ENCODE assay signal across 10 mouse cellular contexts in genomic region chr9:75626308-75626604, GRCm38 (mm10). TPM values are rescaled to one million over a fixed set of nuclear protein-coding genes. Genes with fewer than 3 reads are reported as not detected.
DNase-seq lines count a peak whose midpoint lies in the region; ATAC-seq and TF ChIP-seq lines count a peak whose summit lies in the region.
"Had no signal": no experiment of that assay in that cellular context is flagged by ENCODE, and none has a peak within 500 bp of the region (broad histone marks: within the 10 kb centered on the region; RNA-seq: fewer than 3 reads in every experiment).

No protein-coding gene starts in this region.

- H3K4me3 ChIP-seq in heart, embryonic 12.5 days = peak overlapping the region; percentile 63
- H3K4me3 ChIP-seq in C2C12 (ENCODE audit: insufficient read depth, poor library complexity, severe bottlenecking) = peak overlapping the region; percentile 34
- peak overlapping the region; percentile 63 for H3K4me3 ChIP-seq in forebrain, embryonic 12.5 days (replicated peaks)
- peak overlapping the region; percentile 65 for H3K4me3 ChIP-seq in liver, embryonic 12.5 days

- no peaks in the 10 kb centered on the region for H3K9me3 ChIP-seq in heart, embryonic 12.5 days (replicated peaks)
- no peaks in the 10 kb centered on the region for H3K9me3 ChIP-seq in forebrain, embryonic 12.5 days
- H3K9me3 ChIP-seq in liver, embryonic 12.5 days (replicated peaks) = no peaks in the 10 kb centered on the region
- H3K9me3 ChIP-seq: G1E had no signal

- ATAC-seq in heart, embryonic 12.5 days (ENCODE audit: insufficient number of reproducible peaks, low FRiP score) = no peak
- no peak for ATAC-seq in forebrain, embryonic 12.5 days (ENCODE audit: low FRiP score)
- no peak; the same call in 1 of the 2 replicates for ATAC-seq in liver, embryonic 12.5 days
- no peak for ATAC-seq in monocyte, adult 5-6 weeks (replicated peaks; ENCODE audit: insufficient number of reproducible peaks, low FRiP score, low TSS enrichment, poor library complexity, severe bottlenecking)
- no peak for ATAC-seq in activated CD4-positive, CD25-positive, alpha-beta regulatory T cell, adult 4 months
- ATAC-seq in megakaryocyte progenitor cell, adult 5-6 weeks (replicated peaks; ENCODE audit: poor library complexity) = no peak; the same call in 1 of the 2 replicates

- peaks cover 25% of the 10 kb centered on the region for H3K79me2 ChIP-seq in C2C12 (ENCODE audit: control insufficient read depth, insufficient read depth)

- no peak for TF ChIP-seq CTCF in C2C12 (IDR thresholded peaks at IDR 0.05; ENCODE audit: control insufficient read depth, insufficient read depth, insufficient read length)

- H3ac ChIP-seq in C2C12 (ENCODE audit: control insufficient read depth, insufficient read length, low read depth) = no peak overlapping the region

- 0 out of 2 replicates have a peak, but pooled peaks cover 3% of the 10 kb centered on the region for H3K27me3 ChIP-seq in heart, embryonic 12.5 days (replicated peaks)
- H3K27me3 ChIP-seq in C2C12 (ENCODE audit: control insufficient read depth, insufficient read depth, insufficient read length) = no peaks in the 10 kb centered on the region
- H3K27me3 ChIP-seq in forebrain, embryonic 12.5 days = peaks cover 16% of the 10 kb centered on the region
- peaks cover 37% of the 10 kb centered on the region for H3K27me3 ChIP-seq in liver, embryonic 12.5 days (replicated peaks)

- peaks cover 5% of the 10 kb centered on the region for H3K79me3 ChIP-seq in C2C12 (ENCODE audit: low read depth)

- peak overlapping the region; percentile 87 for H3K4me2 ChIP-seq in heart, embryonic 12.5 days
- peak overlapping the region; percentile 86 for H3K4me2 ChIP-seq in forebrain, embryonic 12.5 days
- H3K4me2 ChIP-seq in liver, embryonic 12.5 days = peak overlapping the region; percentile 87

- 1% methylated on average over 14 of the region's 14 CpGs for WGBS in heart, embryonic 12.5 days
- WGBS in forebrain, embryonic 12.5 days = 2% methylated on average over 14 of the region's 14 CpGs
- 1% methylated on average over 14 of the region's 14 CpGs for WGBS in liver, embryonic 12.5 days (ENCODE audit: insufficient replicate concordance)

- peak overlapping the region; percentile 76 for H3K9ac ChIP-seq in heart, embryonic 12.5 days
- peak overlapping the region; percentile 82 for H3K9ac ChIP-seq in forebrain, embryonic 12.5 days
- H3K9ac ChIP-seq in liver, embryonic 12.5 days = peak overlapping the region; percentile 65

- DNase-seq in heart, adult 8-10 months (ENCODE audit: low spot score) = no peak

- H3K27ac ChIP-seq in heart, embryonic 12.5 days (ENCODE audit: poor library complexity, severe bottlenecking) = peak overlapping the region; percentile 49
- peak overlapping the region; percentile 83 for H3K27ac ChIP-seq in forebrain, embryonic 12.5 days
- H3K27ac ChIP-seq in liver, embryonic 12.5 days = peak overlapping the region; percentile 49; the same call in 1 of the 2 replicates

- no peaks in the 10 kb centered on the region for H3K36me3 ChIP-seq in heart, embryonic 12.5 days
- no peaks in the 10 kb centered on the region for H3K36me3 ChIP-seq in C2C12 (ENCODE audit: control insufficient read depth, insufficient read depth)
- H3K36me3 ChIP-seq in forebrain, embryonic 12.5 days (replicated peaks) = no peaks in the 10 kb centered on the region
- no peaks in the 10 kb centered on the region for H3K36me3 ChIP-seq in liver, embryonic 12.5 days
- H3K36me3 ChIP-seq: G1E had no signal

- peaks cover 4% of the 10 kb centered on the region; the same call in 1 of the 2 replicates for H3K4me1 ChIP-seq in heart, embryonic 12.5 days (replicated peaks)
- peaks cover 14% of the 10 kb centered on the region for H3K4me1 ChIP-seq in forebrain, embryonic 12.5 days
- H3K4me1 ChIP-seq in liver, embryonic 12.5 days = peaks cover 8% of the 10 kb centered on the region; the same call in 1 of the 2 replicates

TF ChIP-seq in C2C12, 6 proteins besides CTCF, POLR2A, EP300 and RAD21:
- TF ChIP-seq MYOD1 (IDR thresholded peaks at IDR 0.05; ENCODE audit: control insufficient read depth, insufficient read length, low read depth) (no peak), CEBPB (IDR thresholded peaks at IDR 0.05; ENCODE audit: low read depth) (no peak), MAX (IDR thresholded peaks at IDR 0.05) (no peak), FOSL1 (IDR thresholded peaks at IDR 0.05; ENCODE audit: insufficient read depth, low read length, poor library complexity, severe bottlenecking) (no peak), USF1 (IDR thresholded peaks at IDR 0.05; ENCODE audit: low read depth) (no peak), MYOG (IDR thresholded peaks at IDR 0.05; ENCODE audit: control insufficient read depth, extremely low read depth, insufficient read length) (no peak)

RNA-seq across cellular contexts. Expression of gene Lysmd2, which starts 0.7 kb away (rescaled TPM):
- 17.8 and 18.8 TPM in 2 replicates for polyA plus RNA-seq in heart, embryonic 12.5 days (2016; fragmentation: Nextera tagmentation; extraction: Ambion mirVana)
- total RNA-seq in heart, adult 8-10 months (2022) = 10 to 100 TPM in 2 of 4 experiments, 1 to 10 TPM in 2; 7.6 to 11.7 (median 9.2) TPM
- polyA plus RNA-seq in C2C12 (2012; fragmentation: generic; extraction: Trizol) = 11.1 TPM
- polyA plus RNA-seq in forebrain, embryonic 12.5 days (2016; fragmentation: Nextera tagmentation; extraction: Ambion mirVana) = 13.8 and 15.5 TPM in 2 replicates
- 6.0 and 6.4 TPM in 2 replicates for polyA plus RNA-seq in liver, embryonic 12.5 days (2016; fragmentation: Nextera tagmentation; extraction: Ambion mirVana)
- 1.9 to 4.1 TPM (median 3.0 TPM) in 3 replicates for total RNA-seq in monocyte, adult 5-6 weeks (2017)
- polyA plus RNA-seq in activated CD4-positive, CD25-positive, alpha-beta regulatory T cell, adult 4 months (2017; shearing (Covaris generic)) = 1 to 10 TPM; 3.8 to 5.4 TPM
- 3.1 and 4.6 TPM in 2 replicates for total RNA-seq in megakaryocyte progenitor cell, adult 5-6 weeks (2015)
- total RNA-seq in megakaryocyte progenitor cell, adult 5-6 weeks (2017) = 1.6 and 1.9 TPM in 2 replicates
- polyA plus RNA-seq: G1E had no signal

RNA-seq across cellular contexts. Expression of gene Tmod2, which starts 15.1 kb away (rescaled TPM):
- 4.9 and 5.0 TPM in 2 replicates for polyA plus RNA-seq in heart, embryonic 12.5 days (2016; fragmentation: Nextera tagmentation; extraction: Ambion mirVana)
- 1 to 10 TPM; 4.2 to 5.2 (median 4.4) TPM for total RNA-seq in heart, adult 8-10 months (2022)
- 0.27 TPM for polyA plus RNA-seq in C2C12 (2012; fragmentation: generic; extraction: Trizol)
- 112 and 121 TPM in 2 replicates for polyA plus RNA-seq in forebrain, embryonic 12.5 days (2016; fragmentation: Nextera tagmentation; extraction: Ambion mirVana)
- polyA plus RNA-seq in liver, embryonic 12.5 days (2016; fragmentation: Nextera tagmentation; extraction: Ambion mirVana) = 0.69 and 1.0 TPM in 2 replicates
- total RNA-seq in monocyte, adult 5-6 weeks (2017) = under 0.01 to 0.19 TPM in 2 of 3 replicates, not detected in the other
- polyA plus RNA-seq in activated CD4-positive, CD25-positive, alpha-beta regulatory T cell, adult 4 months (2017; shearing (Covaris generic)) = not detected
- total RNA-seq in megakaryocyte progenitor cell, adult 5-6 weeks (2015) = 0.02 TPM in 1 of 2 replicates, not detected in the other
- total RNA-seq in megakaryocyte progenitor cell, adult 5-6 weeks (2017) = 0.10 TPM in 1 of 2 replicates, not detected in the other
- total RNA-seq: hematopoietic stem cell, adult 5-6 weeks had no signal
- polyA plus RNA-seq: G1E had no signal

RNA-seq across cellular contexts. Expression of gene Scg3, which starts 57.6 kb away (rescaled TPM):
- polyA plus RNA-seq in heart, embryonic 12.5 days (2016; fragmentation: Nextera tagmentation; extraction: Ambion mirVana) = 0.17 and 0.64 TPM in 2 replicates
- total RNA-seq in heart, adult 8-10 months (2022) = under 1 TPM in 3 of 4 experiments, not detected in 1; 0.19 to 0.60 (median 0.19) TPM
- polyA plus RNA-seq in C2C12 (2012; fragmentation: generic; extraction: Trizol) = not detected
- polyA plus RNA-seq in forebrain, embryonic 12.5 days (2016; fragmentation: Nextera tagmentation; extraction: Ambion mirVana) = 65.0 and 81.2 TPM in 2 replicates
- polyA plus RNA-seq in liver, embryonic 12.5 days (2016; fragmentation: Nextera tagmentation; extraction: Ambion mirVana) = 0.30 TPM in 1 of 2 replicates, not detected in the other
- not detected in 3 replicates for total RNA-seq in monocyte, adult 5-6 weeks (2017)
- not detected for polyA plus RNA-seq in activated CD4-positive, CD25-positive, alpha-beta regulatory T cell, adult 4 months (2017; shearing (Covaris generic))
- total RNA-seq in megakaryocyte progenitor cell, adult 5-6 weeks (2015) = not detected in 2 replicates
- not detected in 2 replicates for total RNA-seq in megakaryocyte progenitor cell, adult 5-6 weeks (2017)
- total RNA-seq: hematopoietic stem cell, adult 5-6 weeks had no signal
- polyA plus RNA-seq: G1E had no signal

Comparison
In these comparisons a context has a peak if more than half of its experiments do, and no peak if none do; other contexts are left out.
1. RNA of gene Tmod2, which starts 15.1 kb away (polyA plus RNA-seq): 112 to 121 TPM in forebrain, embryonic 12.5 days; 4.9 to 5.0 TPM in heart, embryonic 12.5 days, 0.69 to 1.0 TPM in liver, embryonic 12.5 days, 0.27 TPM in C2C12 (single experiment) and not detected in activated CD4-positive, CD25-positive, alpha-beta regulatory T cell, adult 4 months; every median in the first group is over 10 times any median in the second.
2. RNA of gene Scg3, which starts 57.6 kb away (polyA plus RNA-seq): 65.0 to 81.2 TPM in forebrain, embryonic 12.5 days; 0.17 to 0.64 TPM in heart, embryonic 12.5 days, 0.30 TPM in liver, embryonic 12.5 days, not detected in activated CD4-positive, CD25-positive, alpha-beta regulatory T cell, adult 4 months and not detected in C2C12 (single experiment); every median in the first group is over 10 times any median in the second.
3. Peak in every context shown above with its lines, with median percentiles within 50 percentile points of each other: H3K27ac ChIP-seq, H3K4me2 ChIP-seq, H3K4me3 ChIP-seq and H3K9ac ChIP-seq.